In genomic region chr17:6154366-6154765, GRCm38 (mm10) we compare ENCODE assay signal across 17 mouse cellular contexts. TPM values are rescaled to one million over a fixed set of nuclear protein-coding genes. Genes with fewer than 3 reads are reported as not detected.
DNase-seq lines count a peak whose midpoint lies in the region; ATAC-seq and TF ChIP-seq lines count a peak whose summit lies in the region.
"Had no signal": no experiment of that assay in that cellular context is flagged by ENCODE, and none has a peak within 500 bp of the region (broad histone marks: within the 10 kb centered on the region; RNA-seq: fewer than 3 reads in every experiment).

No protein-coding gene starts in this region.

- TF ChIP-seq CTCF in hindbrain, postnatal 0 days (IDR thresholded peaks at IDR 0.05; ENCODE audit: low read depth) = no peak

- 85% methylated on average over 4 of the region's 4 CpGs for WGBS in hindbrain, postnatal 0 days

- H3K27ac ChIP-seq in hindbrain, postnatal 0 days = no peak overlapping the region
- H3K27ac ChIP-seq: embryonic facial prominence, embryonic 13.5 days; forebrain, embryonic 13.5 days; heart, embryonic 15.5 days; hindbrain, embryonic 10.5 days; macrophage; neural tube, embryonic 12.5 days had no signal

- no peak for ATAC-seq in hindbrain, postnatal 0 days
- ATAC-seq: forebrain, embryonic 13.5 days had no signal

- no peaks in the 10 kb centered on the region for H3K9me3 ChIP-seq in hindbrain, postnatal 0 days (ENCODE audit: low read length)
- H3K9me3 ChIP-seq: embryonic facial prominence, embryonic 13.5 days; forebrain, embryonic 13.5 days; heart, embryonic 15.5 days; hindbrain, embryonic 10.5 days; neural tube, embryonic 12.5 days had no signal

- DNase-seq in heart, adult 11 months = peak; percentile 79
- no peak for DNase-seq in heart, adult 8-10 months (ENCODE audit: low spot score)
- peak; percentile 6 to 7 for DNase-seq in B cell, adult 2 months
- peak; percentile 54 for DNase-seq in T-cell, adult 2 months (ENCODE audit: low spot score)
- DNase-seq in induced T-regulatory cell, adult 2 months (ENCODE audit: low read depth) = peak; percentile 46
- no peak for DNase-seq in hindbrain, postnatal 0 days (ENCODE audit: low spot score)
- no peak for DNase-seq in adrenal gland, postnatal 10 days
- no peak for DNase-seq in testis, postnatal 10 days (ENCODE audit: low spot score)
- DNase-seq: kidney, adult 11 months; kidney, postnatal 25 days; lung, adult 2 months had no signal

- H3K9ac ChIP-seq in hindbrain, postnatal 0 days (replicated peaks; ENCODE audit: low read length) = no peak overlapping the region
- H3K9ac ChIP-seq: embryonic facial prominence, embryonic 13.5 days; forebrain, embryonic 13.5 days; heart, embryonic 15.5 days; neural tube, embryonic 12.5 days had no signal

- H3K4me2 ChIP-seq in hindbrain, postnatal 0 days (ENCODE audit: low read depth, low read length) = no peak overlapping the region
- H3K4me2 ChIP-seq: embryonic facial prominence, embryonic 13.5 days; forebrain, embryonic 13.5 days; heart, embryonic 15.5 days; neural tube, embryonic 12.5 days had no signal

- no peak overlapping the region for H3K4me3 ChIP-seq in hindbrain, postnatal 0 days (ENCODE audit: low read length)
- H3K4me3 ChIP-seq: embryonic facial prominence, embryonic 13.5 days; forebrain, embryonic 13.5 days; heart, embryonic 15.5 days; hindbrain, embryonic 10.5 days; neural tube, embryonic 12.5 days had no signal

- no peaks in the 10 kb centered on the region for H3K4me1 ChIP-seq in hindbrain, postnatal 0 days (ENCODE audit: insufficient read depth, low read length)
- H3K4me1 ChIP-seq: embryonic facial prominence, embryonic 13.5 days; forebrain, embryonic 13.5 days; heart, embryonic 15.5 days; hindbrain, embryonic 10.5 days; neural tube, embryonic 12.5 days had no signal

- H3K27me3 ChIP-seq in hindbrain, postnatal 0 days (ENCODE audit: insufficient read depth, low read length) = no peaks in the 10 kb centered on the region
- H3K27me3 ChIP-seq: embryonic facial prominence, embryonic 13.5 days; forebrain, embryonic 13.5 days; heart, embryonic 15.5 days; neural tube, embryonic 12.5 days had no signal

- H3K36me3 ChIP-seq in hindbrain, postnatal 0 days (ENCODE audit: insufficient read depth, low read length) = no peaks in the 10 kb centered on the region
- H3K36me3 ChIP-seq: heart, embryonic 15.5 days had no signal

RNA-seq across cellular contexts. Expression of gene Tulp4, which starts 48.1 kb away (rescaled TPM):
- total RNA-seq in heart, adult 8-10 months (2022) = 100 to 1,000 TPM; 100 to 109 (median 105) TPM
- 218 and 245 TPM in 2 replicates for total RNA-seq in hindbrain, postnatal 0 days (2014; rRNA removed)
- 77.1 and 91.9 TPM in 2 replicates for polyA plus RNA-seq in hindbrain, postnatal 0 days (2015; fragmentation: Nextera tagmentation; extraction: Ambion mirVana)
- total RNA-seq in adrenal gland, postnatal 10 days (2021) = 10 to 100 TPM; 66.8 to 82.4 TPM

Comparison
In these comparisons a context has a peak if more than half of its experiments do, and no peak if none do; other contexts are left out.
1. DNase-seq: peak in heart, adult 11 months (single experiment), B cell, adult 2 months (2 of 2), T-cell, adult 2 months (single experiment) and induced T-regulatory cell, adult 2 months (single experiment); none in heart, adult 8-10 months (single experiment), hindbrain, postnatal 0 days (single experiment), adrenal gland, postnatal 10 days (single experiment) and testis, postnatal 10 days (single experiment).